Mouse (Mus musculus) liver, postnatal 0 days (tissue): ENCODE results near the gene AW549877.

Experiments
- CTCF ChIP-seq: sonication (generic); IDR thresholded peaks from 2 replicates; pipeline ENCODE4 v1.5.1; 2016; ENCODE audit warnings: antibody characterized with exemption, low read depth
- EP300 ChIP-seq: IDR thresholded peaks from 2 replicates; pipeline ENCODE4 v1.6.1; 2016; ENCODE audit warnings: antibody characterized with exemption, low read depth, mild to moderate bottlenecking

- no peak for TF ChIP-seq CTCF
- TF ChIP-seq EP300, result no peak
These were observed 30.0 kb upstream of the AW549877 start for GRCm38 (mm10) chr15:4025508-4025904.
